Mouse (Mus musculus) forebrain, embryonic 14.5 days (tissue): Measurements from ENCODE around the gene Bbs9. TPM values are rescaled to one million over a fixed set of nuclear protein-coding genes. Genes with fewer than 3 reads are reported as not detected.

Experiments
- ATAC-seq: fragments of 200-750 bp; cut with Nextera tagmentation; 2 replicates; pipeline ENCODE4 v1.8.0; 2017; ENCODE audit warnings: mild to moderate bottlenecking, moderate library complexity
- DNase-seq: peaks from one replicate; pipeline ENCODE4 v3.0.0-alpha.2; 2015; ENCODE audit warnings: low spot score
- H3K27ac ChIP-seq: fragments of 300-500 bp; sonication (generic); 2 replicates; pipeline ENCODE4 v1.5.1; 2014; ENCODE audit warnings: low read depth, mild to moderate bottlenecking, control low read depth, low read length, moderate library complexity
- H3K27me3 ChIP-seq: fragments of 300-500 bp; sonication (generic); replicated peaks from 2 replicates; pipeline ENCODE4 v1.6.1; 2014; ENCODE audit warnings: low read length, control low read depth, mixed read lengths; ENCODE audit not compliant: control insufficient read depth, insufficient read depth
- H3K36me3 ChIP-seq: fragments of 300-500 bp; sonication (generic); 2 replicates; pipeline ENCODE4 v1.6.1; 2014; ENCODE audit warnings: low read length, control low read depth; ENCODE audit not compliant: control insufficient read depth, insufficient read depth
- H3K4me1 ChIP-seq: fragments of 300-500 bp; sonication (generic); 2 replicates; pipeline ENCODE4 v1.6.1; 2014; ENCODE audit warnings: antibody characterized with exemption, low read length, control low read depth; ENCODE audit not compliant: control insufficient read depth, insufficient read depth
- H3K4me2 ChIP-seq: fragments of 300-500 bp; sonication (generic); 2 replicates; pipeline ENCODE4 v1.6.1; 2014; ENCODE audit warnings: mild to moderate bottlenecking, control low read depth, low read length
- H3K4me3 ChIP-seq: fragments of 300-500 bp; sonication (generic); 2 replicates; pipeline ENCODE4 v1.5.1; 2014; ENCODE audit warnings: low read depth, low read length, control low read depth
- H3K9ac ChIP-seq: fragments of 300-500 bp; sonication (generic); 2 replicates; pipeline ENCODE4 v1.6.1; 2014; ENCODE audit warnings: mild to moderate bottlenecking, low read length, control low read depth, moderate library complexity
- H3K9me3 ChIP-seq: fragments of 300-500 bp; sonication (generic); replicated peaks from 2 replicates; pipeline ENCODE4 v1.6.1; 2016; ENCODE audit warnings: low read length, control low read depth, mixed read lengths; ENCODE audit not compliant: control insufficient read depth
- WGBS: fragments of 180-500 bp; shearing (Covaris S2); extraction: QIAGEN DNeasy Blood & Tissue Kit; methylation state at CpG from one replicate; pipeline ENCODE4 v1.1.7; 2014; 5-methylcytosine and 5-hydroxymethylcytosine counted together
- polyA plus RNA-seq: library from polyadenylated mRNA; unstranded; fragments of >200 nt; fragmentation: Nextera tagmentation; extraction: Ambion mirVana; gene quantifications from 2 replicates; pipeline ENCODE4 v1.2.1, GENCODE M21; 2014

Bbs9 gene
- polyA plus RNA-seq, 1 experiment from 2014 or later: 18.1 TPM

DNA sequence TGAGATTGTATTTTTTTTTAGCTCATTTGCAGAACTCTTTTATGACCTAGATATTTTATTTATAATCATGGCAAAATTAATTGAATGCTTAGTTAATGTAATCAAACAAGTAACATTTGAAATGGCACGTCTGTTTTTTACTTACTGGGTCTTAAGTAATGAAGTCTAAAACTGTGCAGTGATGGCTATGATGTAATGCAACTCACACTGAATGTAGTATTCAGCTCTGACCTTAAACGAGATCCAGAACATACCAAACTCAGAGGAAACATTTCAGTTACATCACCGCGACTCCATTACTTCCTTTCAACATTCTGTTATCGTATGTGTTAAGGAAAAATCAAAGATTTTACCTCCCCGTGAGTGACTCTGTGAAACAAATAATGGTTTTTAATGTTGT, 262.4 kb downstream of the Bbs9 start:
- no peak for ATAC-seq
- WGBS: 62% methylated on average over 6 of the region's 6 CpGs
- no peak overlapping the region for H3K4me3 ChIP-seq

DNA sequence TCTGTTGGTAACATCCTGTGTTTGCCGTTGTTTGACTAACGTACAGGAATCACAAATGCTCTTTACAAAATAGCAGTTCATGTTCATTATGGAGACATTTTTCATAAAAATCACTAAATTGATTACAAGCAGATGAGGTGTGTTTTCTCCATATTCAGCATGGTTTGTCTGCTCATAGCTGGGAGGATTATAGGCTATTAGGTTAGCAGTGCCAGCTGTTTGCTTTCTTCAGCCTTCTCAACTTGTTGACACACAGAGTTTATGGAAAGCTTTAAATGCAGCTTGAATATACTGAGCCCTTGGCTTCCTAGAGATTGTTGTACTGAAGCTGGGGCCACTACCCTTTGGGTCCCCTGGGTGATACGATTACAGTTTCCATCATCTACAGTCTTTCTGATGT, 263.3 kb downstream of the Bbs9 start:
- Histone ChIP-seq H3K4me1 (peaks cover 5% of the 10 kb centered on the region; the same call in 1 of the 2 replicates), H3K36me3 (no peaks in the 10 kb centered on the region), H3K9me3 (no peaks in the 10 kb centered on the region)

More for the DNA sequence above, 262.4 kb downstream of the Bbs9 start:
- no peaks in the 10 kb centered on the region for H3K27me3 ChIP-seq
- H3K4me1 ChIP-seq: peaks cover 5% of the 10 kb centered on the region; the same call in 1 of the 2 replicates
- no peak for DNase-seq
- H3K9ac ChIP-seq: no peak overlapping the region
- H3K27ac ChIP-seq: no peak overlapping the region
- H3K9me3 ChIP-seq: no peaks in the 10 kb centered on the region
- H3K36me3 ChIP-seq: no peaks in the 10 kb centered on the region
- H3K4me2 ChIP-seq: no peak overlapping the region

DNA sequence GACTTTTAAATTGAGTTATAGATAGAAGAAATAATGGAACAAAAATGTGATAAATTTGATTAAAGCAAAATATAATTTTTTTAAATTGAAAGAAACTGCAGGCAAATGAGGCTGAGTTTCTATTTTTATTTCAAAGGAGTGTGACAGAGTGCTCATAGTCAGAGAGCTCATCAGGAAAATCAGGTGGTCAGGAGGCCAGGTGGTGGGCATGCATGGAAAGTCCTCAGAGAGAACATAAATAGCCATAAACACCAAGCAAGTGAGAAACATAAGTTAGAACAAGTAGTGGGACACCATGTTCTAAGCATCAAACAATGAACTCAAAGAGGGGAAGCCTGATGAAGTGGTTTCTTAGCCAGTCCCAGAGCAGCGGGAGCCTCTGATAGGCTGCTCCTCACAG, 266.5 kb downstream of the Bbs9 start:
- H3K27ac ChIP-seq: no peak overlapping the region
- 96% methylated on average over 1 of the region's 1 CpGs for WGBS
- DNase-seq: no peak
- H3K9ac ChIP-seq: no peak overlapping the region
- H3K4me2 ChIP-seq: no peak overlapping the region
- H3K4me3 ChIP-seq: no peak overlapping the region
- no peaks in the 10 kb centered on the region for H3K4me1 ChIP-seq
- H3K27me3 ChIP-seq: no peaks in the 10 kb centered on the region
- no peaks in the 10 kb centered on the region for H3K9me3 ChIP-seq
- no peaks in the 10 kb centered on the region for H3K36me3 ChIP-seq
- ATAC-seq: no peak

More for the DNA sequence above, 263.3 kb downstream of the Bbs9 start:
- no peak for ATAC-seq
- WGBS: 93% methylated on average over 3 of the region's 3 CpGs
- Histone ChIP-seq H3K4me3 (no peak overlapping the region), H3K27me3 (no peaks in the 10 kb centered on the region), H3K27ac (no peak overlapping the region), H3K4me2 (no peak overlapping the region), H3K9ac (no peak overlapping the region)
- no peak for DNase-seq

DNA sequence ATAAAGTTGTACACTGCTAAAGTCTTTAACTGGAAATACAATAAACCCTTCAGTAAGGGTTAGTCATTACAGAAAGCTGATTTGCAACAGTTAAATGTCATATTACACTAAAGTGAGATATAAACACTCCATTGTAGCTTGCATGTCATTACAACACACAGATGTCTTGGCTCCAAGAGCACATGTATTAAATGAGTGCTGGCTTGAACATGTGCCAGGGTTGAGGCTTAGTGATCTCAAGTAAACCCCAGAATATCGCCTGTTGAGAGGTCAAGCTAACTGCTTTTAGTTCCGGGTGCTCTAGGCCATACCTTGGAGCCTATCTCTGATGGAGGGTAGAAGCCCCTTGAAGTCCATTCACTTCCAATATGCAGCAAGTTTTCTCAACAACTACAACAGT, 273.1 kb downstream of the Bbs9 start:
- Histone ChIP-seq H3K9ac (no peak overlapping the region), H3K9me3 (no peaks in the 10 kb centered on the region; the same call in 1 of the 2 replicates), H3K36me3 (no peaks in the 10 kb centered on the region), H3K4me1 (no peaks in the 10 kb centered on the region; the same call in 1 of the 2 replicates), H3K4me3 (no peak overlapping the region), H3K27me3 (no peaks in the 10 kb centered on the region), H3K4me2 (no peak overlapping the region), H3K27ac (no peak overlapping the region)
- ATAC-seq (no peak), DNase-seq (peak; percentile 40)
- 83% methylated on average over 2 of the region's 2 CpGs for WGBS

DNA sequence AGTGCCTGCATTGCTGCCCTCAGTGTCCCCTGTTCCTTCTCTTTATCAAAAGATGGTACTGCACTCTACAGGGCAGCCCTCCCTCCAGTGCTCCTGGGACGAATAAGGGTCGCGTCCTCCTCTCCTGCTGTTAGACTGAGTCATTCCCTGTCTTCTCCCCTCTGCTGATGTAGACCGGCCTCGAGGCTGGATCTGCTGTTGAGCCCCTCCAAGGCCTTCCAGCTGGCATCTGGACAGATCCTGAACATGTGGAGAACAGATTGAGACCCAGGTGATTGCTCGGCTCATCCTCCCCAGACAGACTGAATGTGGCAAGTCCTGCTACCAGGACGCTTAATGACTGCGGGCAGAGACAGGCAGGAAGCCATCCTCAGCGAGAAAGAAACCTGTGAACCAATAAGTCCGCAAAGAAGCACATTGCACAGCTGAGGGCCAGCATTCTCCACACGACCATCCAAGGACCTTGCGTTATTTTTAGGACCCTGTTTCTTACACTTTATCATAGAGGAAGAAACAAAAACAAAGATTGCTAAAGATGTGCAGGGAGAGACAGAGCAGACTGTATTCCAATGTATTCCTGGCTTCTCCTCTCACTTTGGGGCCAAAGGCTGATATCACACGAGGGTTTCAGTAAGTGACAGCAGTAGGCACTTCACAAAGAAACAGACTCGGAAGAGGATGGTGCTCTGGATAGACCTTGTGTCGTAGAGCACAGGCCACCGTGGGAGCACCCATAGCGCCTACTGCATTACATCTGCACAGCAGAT, 275.4 kb downstream of the Bbs9 start:
- H3K27ac ChIP-seq: no peak overlapping the region
- H3K9me3 ChIP-seq: no peaks in the 10 kb centered on the region; the same call in 1 of the 2 replicates
- no peak overlapping the region for H3K4me2 ChIP-seq
- H3K4me1 ChIP-seq: no peaks in the 10 kb centered on the region; the same call in 1 of the 2 replicates
- no peak overlapping the region for H3K4me3 ChIP-seq
- no peak overlapping the region for H3K9ac ChIP-seq
- ATAC-seq: no peak
- no peak for DNase-seq
- WGBS: 86% methylated on average over 17 of the region's 17 CpGs
- H3K27me3 ChIP-seq: no peaks in the 10 kb centered on the region
- no peaks in the 10 kb centered on the region for H3K36me3 ChIP-seq

DNA sequence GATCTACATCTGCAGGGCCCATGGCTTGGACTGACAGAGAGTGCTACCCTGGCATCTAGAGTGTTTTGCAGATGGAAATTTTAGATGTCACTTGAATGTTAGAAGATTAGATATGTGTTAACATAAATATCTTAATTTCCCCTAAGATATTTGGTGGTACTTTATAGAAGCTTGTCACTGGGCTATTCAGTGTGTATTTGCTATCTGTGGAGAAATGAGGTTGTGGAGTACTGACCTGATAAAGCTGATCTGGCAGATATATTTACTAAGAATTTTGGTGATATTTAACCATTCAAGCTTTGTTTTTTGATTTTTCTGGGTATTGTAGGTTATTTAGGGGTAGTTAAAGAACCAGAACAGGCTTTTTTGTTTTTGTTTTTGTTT, 276.0 kb downstream of the Bbs9 start:
- no peaks in the 10 kb centered on the region; the same call in 1 of the 2 replicates for H3K9me3 ChIP-seq
- ATAC-seq (no peak), DNase-seq (no peak)
- no peaks in the 10 kb centered on the region for H3K36me3 ChIP-seq
- H3K27me3 ChIP-seq: no peaks in the 10 kb centered on the region
- H3K4me2 ChIP-seq: no peak overlapping the region
- no peak overlapping the region for H3K4me3 ChIP-seq
- H3K27ac ChIP-seq: no peak overlapping the region
- H3K4me1 ChIP-seq: no peaks in the 10 kb centered on the region; the same call in 1 of the 2 replicates
- no peak overlapping the region for H3K9ac ChIP-seq

DNA sequence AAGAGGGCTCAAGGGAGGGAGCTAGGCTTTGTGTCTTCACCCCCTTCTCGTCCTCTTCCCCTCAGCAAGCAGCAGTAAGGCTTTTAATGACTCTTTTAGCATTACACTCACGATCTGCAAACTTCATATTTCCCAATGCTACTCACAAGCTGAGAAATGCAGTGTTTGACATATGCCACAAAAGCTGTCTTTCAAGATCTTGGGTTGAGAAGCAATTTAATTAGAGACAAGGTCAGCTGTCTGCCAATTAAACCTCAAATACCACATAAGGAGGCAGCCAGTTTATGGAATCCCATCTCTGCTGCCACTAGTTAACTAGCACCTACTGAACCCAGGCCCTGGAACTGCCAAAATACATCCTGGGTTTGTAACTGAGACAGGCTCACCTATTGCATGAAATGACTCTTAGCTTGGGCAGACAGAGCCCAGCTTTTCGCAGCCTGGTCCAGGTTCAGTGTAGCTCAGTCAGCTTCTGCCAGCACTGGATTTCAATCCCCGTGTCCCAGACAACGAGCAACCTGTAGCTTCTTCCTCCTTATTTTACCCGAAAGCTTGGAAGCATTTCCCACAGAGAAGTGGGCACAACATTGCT, 278.7 kb downstream of the Bbs9 start:
- Histone ChIP-seq H3K9me3 (no peaks in the 10 kb centered on the region; the same call in 1 of the 2 replicates), H3K27ac (no peak overlapping the region), H3K36me3 (no peaks in the 10 kb centered on the region), H3K4me3 (no peak overlapping the region), H3K27me3 (no peaks in the 10 kb centered on the region), H3K4me1 (no peaks in the 10 kb centered on the region), H3K4me2 (no peak overlapping the region), H3K9ac (no peak overlapping the region)
- peak; percentile 74 for DNase-seq
- peak; percentile 48; the same call in 1 of the 2 replicates for ATAC-seq
- 24% methylated on average over 6 of the region's 6 CpGs for WGBS

DNA sequence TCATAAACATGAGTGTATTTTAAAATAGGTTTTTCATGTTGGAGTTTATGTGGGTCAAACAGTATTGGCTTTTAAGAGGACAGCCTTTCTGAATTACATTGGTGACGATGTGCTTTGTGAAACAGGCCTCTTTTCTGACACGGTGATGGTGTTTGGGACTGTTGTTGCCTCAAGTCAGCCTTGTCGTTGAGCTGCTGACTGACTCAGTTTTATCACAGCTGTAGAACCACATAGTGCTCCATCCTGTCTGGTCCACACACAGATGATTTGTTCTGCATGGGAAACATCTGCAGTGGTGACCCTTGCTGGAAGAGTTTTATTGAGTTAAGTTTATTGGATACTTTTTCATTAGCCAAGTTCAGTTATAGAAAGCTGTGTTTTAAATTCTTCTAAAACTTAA, 283.0 kb downstream of the Bbs9 start:
- no peak overlapping the region for H3K27ac ChIP-seq
- no peaks in the 10 kb centered on the region for H3K9me3 ChIP-seq
- WGBS: 79% methylated on average over 3 of the region's 3 CpGs
- DNase-seq: no peak
- ATAC-seq: no peak
- H3K9ac ChIP-seq: no peak overlapping the region
- H3K4me2 ChIP-seq: no peak overlapping the region
- no peaks in the 10 kb centered on the region for H3K36me3 ChIP-seq
- no peak overlapping the region for H3K4me3 ChIP-seq
- H3K27me3 ChIP-seq: no peaks in the 10 kb centered on the region
- H3K4me1 ChIP-seq: no peaks in the 10 kb centered on the region

DNA sequence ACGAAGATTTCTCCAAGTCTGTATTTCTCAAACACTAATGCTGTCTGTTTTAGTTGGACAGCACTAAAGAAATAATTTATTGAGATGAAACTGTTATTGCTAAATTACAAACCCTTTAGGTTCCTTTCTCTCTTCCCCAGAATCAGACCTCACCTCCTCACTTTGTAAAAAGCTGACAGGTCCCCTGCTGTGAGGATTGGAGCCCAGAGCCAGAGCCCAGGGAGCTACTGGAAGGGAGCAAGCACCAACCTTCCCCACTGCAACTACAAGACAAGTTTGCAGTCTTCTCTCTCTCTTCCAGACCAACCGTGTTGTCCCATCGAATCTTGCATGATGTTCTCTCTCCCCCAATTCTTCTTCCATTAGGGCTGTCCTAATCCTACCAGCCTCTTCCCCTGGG, 283.7 kb downstream of the Bbs9 start:
- Histone ChIP-seq H3K27ac (no peak overlapping the region), H3K4me1 (no peaks in the 10 kb centered on the region), H3K4me2 (no peak overlapping the region), H3K9ac (no peak overlapping the region), H3K27me3 (no peaks in the 10 kb centered on the region), H3K4me3 (no peak overlapping the region), H3K9me3 (no peaks in the 10 kb centered on the region), H3K36me3 (no peaks in the 10 kb centered on the region)
- no peak for ATAC-seq
- WGBS: 73% methylated on average over 3 of the region's 3 CpGs
- no peak for DNase-seq
